Mouse (Mus musculus) testis, adult 2 months (tissue): ENCODE results near the gene Tcf20.
"Not testable (repeated sequence)": the region's sequence is repeated elsewhere in the genome, so short reads cannot be mapped to it uniquely, and the experiment has no call there.

Experiments used
- CTCF ChIP-seq: fragments of 200-500 bp; IDR thresholded peaks from 2 replicates; pipeline ENCODE4 v1.5.1; 2012; ENCODE audit warnings: low read depth, mild to moderate bottlenecking, inconsistent platforms, low read length, moderate library complexity; ENCODE audit not compliant: control insufficient read depth, insufficient read depth, insufficient replicate concordance
- POLR2A ChIP-seq: fragments of 200-500 bp; IDR thresholded peaks from 2 replicates; pipeline ENCODE4 v1.6.1; 2012; ENCODE audit warnings: low read depth, mild to moderate bottlenecking, inconsistent platforms, low read length, moderate library complexity; ENCODE audit not compliant: control insufficient read depth

- not testable (repeated sequence) for TF ChIP-seq POLR2A, CTCF
These were observed 209.8 kb downstream of the Tcf20 start for GRCm38 (mm10) chr15:82777856-82778255.
